Mouse (Mus musculus) lung, postnatal 0 days (tissue): ENCODE measurements around the gene Pde4d.

Source experiments
- CTCF ChIP-seq: IDR thresholded peaks from 2 replicates; pipeline ENCODE4 v1.5.1; 2016; ENCODE audit warnings: antibody characterized with exemption, mild to moderate bottlenecking
- EP300 ChIP-seq: IDR thresholded peaks from 2 replicates; pipeline ENCODE4 v1.6.1; 2016; ENCODE audit warnings: antibody characterized with exemption, mild to moderate bottlenecking, control low read depth

DNA sequence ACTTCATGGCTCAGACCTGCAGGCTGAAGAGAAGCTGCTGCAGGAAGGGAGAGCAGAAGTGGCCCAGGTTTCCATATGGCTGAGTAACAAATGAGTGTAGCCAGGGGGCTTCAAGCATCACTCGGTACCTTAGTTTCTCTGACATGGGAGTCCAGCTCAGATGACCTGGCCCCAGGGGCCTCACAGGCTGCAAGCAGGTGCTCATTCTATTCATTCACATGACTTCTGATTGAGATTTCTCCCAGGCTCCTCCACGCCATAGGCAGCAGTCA, 719.5 kb downstream of the Pde4d start:
- TF ChIP-seq EP300: no peak
- TF ChIP-seq CTCF: no peak
